Mouse (Mus musculus): ENCODE data around the gene Timm17a.

The Timm17a gene

DNA sequence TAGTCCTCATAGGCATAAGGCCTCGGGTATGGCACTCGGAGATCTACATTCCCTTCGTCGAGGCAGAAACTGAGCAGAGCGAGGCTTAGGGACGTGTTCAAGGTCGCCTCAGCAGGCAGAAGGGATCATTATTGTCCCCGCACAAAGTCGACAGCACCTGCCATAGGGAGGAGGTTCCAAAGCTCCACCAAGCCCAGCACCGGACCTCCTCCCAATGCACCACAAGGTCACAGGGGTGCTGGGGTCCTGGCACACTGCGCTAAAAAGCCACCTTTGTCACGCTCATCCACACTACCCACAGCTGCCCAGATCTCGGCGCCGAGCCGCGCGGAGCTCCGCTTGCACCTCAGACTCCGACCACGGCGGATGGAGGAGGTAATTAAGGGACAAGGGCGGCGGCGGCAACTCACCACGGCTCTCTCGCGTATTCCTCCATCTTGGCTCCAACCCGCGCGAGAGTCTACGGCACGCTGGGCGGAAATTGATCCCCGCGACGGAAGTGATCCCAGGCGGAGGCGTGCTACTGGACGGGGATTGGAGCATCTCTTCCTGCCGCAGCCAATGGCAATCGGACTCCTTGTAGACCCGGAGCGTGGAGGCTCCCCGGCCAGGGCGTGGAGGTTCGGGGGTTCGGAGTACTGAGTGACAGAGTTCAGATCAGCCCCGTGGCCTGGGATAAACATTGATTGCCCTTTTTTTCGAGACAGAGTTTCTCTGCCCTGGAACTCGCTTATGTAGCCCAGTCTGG lies at the start of gene Timm17a:
TSS of gene Timm17a (minus strand) at position 495 of the 748 bp plus-strand sequence.
- DNase-seq: peak; percentile 90

DNA sequence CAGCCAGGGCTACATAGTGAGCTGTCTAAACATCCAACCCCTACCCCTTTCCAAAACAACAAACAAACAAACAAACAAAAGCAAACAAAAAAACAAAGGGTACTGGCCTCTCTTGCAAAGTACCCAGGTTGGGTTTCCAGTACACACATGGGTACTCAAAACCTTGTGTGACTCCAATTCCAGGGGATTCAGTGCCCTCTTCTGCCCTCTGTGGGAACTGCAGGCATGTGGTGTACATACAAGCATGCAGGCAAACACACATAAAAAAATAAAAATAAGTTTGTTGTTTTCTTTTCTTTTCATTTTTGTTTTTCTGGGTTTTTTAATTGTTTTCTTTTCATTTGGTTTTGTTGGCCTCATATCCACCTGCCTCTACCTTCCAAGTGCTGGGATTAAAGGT lies 48.5 kb upstream of the Timm17a start:
- no peak for DNase-seq

DNA sequence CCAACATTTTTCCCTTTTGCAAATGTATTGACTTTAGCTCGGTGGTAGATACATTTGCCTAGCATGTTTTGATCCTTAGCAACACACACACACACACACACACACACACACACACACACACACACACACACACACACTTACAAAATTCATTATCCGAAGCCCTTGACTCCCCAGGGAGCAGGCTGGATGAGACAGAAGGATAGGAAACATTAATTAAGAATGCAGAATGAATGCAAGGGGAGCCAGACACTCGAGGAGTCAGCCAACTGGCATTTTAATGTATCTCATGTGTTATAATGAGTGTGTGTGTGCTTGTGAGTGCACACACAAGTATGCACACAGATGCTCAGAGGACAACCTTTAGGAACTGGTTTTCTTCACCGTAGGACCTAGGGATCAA lies 47.9 kb upstream of the Timm17a start:
- no peak for DNase-seq

DNA sequence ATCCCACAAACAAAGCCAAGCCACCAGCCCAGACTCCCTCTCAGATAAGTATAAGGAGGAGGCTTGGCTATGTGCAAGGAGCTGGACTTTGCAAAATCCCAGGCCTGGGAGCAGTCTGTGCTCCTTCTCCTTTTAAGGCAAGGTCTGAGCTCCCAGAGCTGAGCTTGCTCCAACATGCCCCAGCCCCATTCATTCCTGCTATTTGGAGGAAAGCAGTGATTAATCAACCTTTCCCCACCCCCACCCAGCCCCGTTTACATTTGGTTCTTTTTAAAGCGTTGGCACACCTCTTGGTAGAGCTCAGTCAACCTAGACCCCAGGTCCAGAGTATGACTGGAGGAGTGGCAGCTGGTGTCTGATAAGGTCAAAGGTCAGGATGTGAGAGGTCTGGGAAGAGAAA lies 45.5 kb upstream of the Timm17a start:
- no peak for DNase-seq

DNA sequence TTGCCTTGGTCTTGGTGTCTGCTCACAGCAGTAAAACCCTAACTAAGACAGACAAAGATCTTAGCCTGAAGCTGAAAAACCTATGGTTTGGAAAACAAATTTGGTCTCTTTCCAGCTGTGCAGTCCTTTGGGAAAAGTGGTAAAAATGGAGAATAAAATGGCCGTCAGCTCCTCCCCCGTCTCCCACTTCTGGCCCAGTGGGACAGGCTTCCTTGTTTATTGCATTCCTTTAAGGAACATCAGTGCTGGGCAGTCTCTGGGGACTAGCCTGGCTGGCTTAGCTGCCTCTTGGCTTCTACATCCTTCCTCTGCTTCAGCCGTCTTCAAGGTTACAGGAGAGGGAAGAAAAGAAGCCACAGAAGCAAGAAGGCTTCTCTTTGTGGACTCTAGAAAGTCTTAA lies 38.4 kb upstream of the Timm17a start:
- DNase-seq: no peak

DNA sequence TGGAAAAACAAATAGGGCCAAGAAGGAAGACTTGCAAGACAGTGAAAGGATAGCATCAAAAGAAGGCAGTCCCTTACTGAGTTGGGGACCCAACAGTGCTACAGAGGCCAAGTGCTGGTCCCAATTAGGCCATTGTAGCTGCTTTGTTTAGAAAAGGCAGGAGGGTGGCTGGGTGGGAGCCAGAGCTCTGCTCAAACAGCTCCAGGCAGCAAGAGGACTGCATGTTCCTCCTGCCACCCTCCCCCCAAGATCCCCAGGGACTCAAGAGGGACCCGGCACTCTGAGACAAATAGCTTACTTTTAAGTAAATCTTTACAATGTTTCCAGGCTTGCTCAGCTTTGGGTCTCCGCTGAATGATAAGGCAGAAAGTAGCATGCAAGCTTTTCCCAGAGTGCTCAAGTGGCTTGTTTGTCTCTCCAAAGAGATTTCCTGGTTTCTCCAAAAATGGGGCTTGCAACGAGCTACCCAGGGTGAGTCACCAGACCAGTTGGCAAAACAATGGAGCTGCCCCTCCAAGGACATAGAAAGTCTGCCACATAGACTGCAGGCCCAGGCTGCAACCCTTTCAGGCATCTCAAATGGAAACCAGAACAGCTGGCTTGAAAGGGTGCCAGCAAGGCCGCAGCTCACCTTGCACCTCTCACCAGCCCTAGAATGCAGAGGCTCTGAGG lies 34.1 kb upstream of the Timm17a start:
- no peak for DNase-seq

DNA sequence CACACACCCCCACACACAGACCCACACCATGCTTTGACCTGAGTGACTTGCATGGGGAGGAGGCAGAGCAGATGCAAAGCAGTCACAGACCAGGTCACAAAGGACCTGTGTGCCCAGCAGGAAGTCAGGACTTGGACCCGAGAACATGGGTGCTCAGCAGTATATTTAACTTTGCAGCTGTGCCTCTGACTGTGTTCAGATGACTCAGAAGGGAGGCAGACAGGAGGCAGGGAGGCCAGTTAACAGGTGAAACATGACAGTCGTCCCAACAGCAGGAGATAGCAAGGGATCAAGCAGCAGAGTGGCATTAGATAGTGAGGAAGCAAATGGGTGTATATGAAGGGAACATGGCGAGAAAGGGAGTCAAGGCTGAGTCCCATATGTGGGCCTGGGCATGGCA lies 33.3 kb upstream of the Timm17a start:
- no peak for DNase-seq

DNA sequence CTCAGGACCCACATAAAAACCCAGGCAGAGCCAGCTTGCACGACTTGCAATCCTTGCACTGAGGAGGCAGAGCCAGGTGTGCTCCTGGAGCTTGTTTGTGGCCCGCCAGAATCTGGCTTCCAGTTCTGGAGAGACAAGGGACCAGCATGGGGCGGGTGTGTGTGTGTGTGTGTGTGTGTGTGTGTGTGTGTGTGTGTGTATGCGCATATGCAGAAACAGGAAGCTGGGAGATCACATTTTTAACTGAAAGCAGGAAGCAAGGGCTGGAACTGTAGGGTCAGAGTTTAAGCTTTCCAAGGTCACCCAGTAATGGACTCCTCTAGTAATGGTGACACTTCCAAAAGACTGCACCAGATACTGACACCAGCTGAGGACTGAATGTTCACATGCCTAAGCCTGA lies 30.4 kb upstream of the Timm17a start:
- DNase-seq: no peak

DNA sequence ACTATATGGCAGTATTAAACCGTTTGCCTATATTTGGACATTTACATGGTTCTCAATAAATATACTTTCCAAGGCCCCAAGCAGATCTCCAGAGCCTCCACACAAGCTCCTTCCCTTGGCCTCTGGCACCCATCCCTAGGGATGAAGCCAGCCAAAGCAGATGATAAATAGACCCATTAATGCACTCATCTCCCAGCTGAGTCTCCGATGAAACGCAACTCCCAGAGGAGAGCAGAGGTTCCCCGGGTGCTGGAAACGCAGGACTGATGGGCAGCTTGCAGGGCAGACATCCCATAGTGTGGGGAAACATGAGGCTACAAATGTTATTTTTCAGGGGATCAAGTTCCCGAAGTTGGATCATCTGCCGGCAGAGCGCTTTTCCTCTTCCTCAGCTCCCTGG lies 28.4 kb upstream of the Timm17a start:
- no peak for DNase-seq

DNA sequence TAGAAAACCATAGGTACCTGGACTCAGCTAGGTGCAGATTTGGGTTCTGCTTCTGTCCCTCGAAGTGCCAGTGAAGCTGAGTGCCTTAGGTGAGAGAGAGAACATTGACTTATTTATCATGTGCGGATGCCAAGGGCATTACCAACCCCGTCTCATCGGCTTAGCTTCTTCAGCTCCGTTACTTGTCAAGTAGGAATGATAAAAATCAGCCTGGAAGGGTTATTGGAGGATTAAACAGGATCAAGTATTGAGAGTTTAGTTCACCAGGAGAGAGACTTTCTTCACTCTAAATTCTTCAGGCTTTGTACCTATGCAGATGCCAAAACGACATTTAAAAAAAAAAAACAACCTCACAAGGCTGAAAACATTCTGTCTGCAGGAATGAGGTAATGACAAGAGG lies 17.0 kb upstream of the Timm17a start:
- no peak for DNase-seq

GRCm38 (mm10) chr1:135328368-135328767 lies 14.8 kb upstream of the Timm17a start:
- DNase-seq: no peak

- DNase-seq: no peak
These were observed 12.4 kb upstream of the Timm17a start for GRCm38 (mm10) chr1:135325934-135326333.

GRCm38 (mm10) chr1:135324571-135324970 lies 11.0 kb upstream of the Timm17a start, which contains the start of gene Lmod1:
TSS of gene Lmod1 (plus strand) at chr1:135324807.
- DNase-seq: no peak

GRCm38 (mm10) chr1:135323367-135323901 lies 9.9 kb upstream of the Timm17a start:
- DNase-seq: no peak

- DNase-seq: no peak
These were observed 1.4 kb downstream of the Timm17a start for GRCm38 (mm10) chr1:135312201-135312600.

DNA sequence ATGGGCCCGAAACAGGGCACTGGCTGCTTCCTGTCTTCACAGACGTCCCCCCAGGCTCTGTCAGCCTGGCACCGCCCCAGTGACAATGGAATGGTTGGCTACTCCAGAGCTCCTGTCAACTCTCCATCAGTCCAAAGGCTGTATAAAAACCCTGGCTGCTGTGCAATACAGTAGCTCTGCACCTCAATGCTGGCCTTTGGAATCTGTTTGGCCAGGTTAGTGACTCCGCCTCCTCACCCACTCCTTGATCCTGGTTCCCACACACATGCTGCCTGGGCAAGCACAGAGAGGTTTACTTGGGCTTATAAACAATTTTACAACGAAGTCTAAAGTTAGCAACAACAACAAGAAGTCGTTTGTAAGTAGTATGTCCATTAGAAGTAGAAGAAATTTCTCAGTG lies 2.2 kb downstream of the Timm17a start:
- DNase-seq: no peak

DNA sequence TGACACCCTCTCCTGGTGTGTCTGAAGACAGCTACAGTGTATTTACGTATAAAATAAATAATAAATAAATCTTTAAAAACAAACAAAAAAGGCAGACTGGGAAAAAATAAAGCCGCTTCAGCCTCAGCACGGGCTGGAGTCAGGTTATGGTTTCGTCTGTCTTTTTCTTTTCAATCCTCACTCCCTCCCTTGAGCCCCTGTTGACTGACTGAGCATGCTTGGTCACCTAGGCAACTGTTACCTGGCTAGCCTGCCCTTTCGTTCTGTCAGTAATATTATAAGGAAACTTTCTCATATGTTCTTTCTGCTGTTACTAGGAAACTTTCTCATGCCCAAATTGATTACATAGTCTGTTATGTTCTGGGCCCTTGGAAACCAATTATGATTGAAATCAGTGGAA lies 22.7 kb downstream of the Timm17a start:
- DNase-seq: no peak

GRCm38 (mm10) chr1:135286311-135286710 lies 27.3 kb downstream of the Timm17a start:
- DNase-seq: no peak

DNA sequence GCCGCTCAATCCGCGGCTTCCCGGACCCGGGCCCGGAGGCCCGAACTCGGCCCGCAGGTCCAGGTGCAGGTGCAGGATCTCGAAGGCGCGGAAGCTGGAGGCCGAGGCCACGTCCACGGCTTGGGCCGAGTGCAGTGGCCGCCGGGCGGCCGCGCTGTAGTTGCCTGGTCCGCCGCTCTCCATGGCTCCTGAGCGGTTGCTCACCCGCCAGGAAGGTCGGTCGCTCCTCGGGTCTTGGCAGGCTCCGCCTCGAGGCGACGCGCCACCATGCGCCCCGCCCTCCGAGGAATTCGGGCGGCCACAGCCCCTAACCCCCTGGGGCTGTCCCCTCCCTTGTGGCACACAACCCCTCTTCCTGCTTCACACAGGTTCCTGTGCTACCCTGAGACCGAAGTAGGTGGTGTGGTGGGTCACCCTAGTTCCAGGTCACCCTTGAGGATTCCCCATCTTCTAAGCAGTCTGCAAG lies 29.7 kb downstream of the Timm17a start, which contains the start of gene Rnpep:
TSS of gene Rnpep (minus strand) at position 259 of the 466 bp plus-strand sequence.
- peak; percentile 79 for DNase-seq

GRCm38 (mm10) chr1:135283287-135283825 lies 30.2 kb downstream of the Timm17a start:
- peak; percentile 55 for DNase-seq

DNA sequence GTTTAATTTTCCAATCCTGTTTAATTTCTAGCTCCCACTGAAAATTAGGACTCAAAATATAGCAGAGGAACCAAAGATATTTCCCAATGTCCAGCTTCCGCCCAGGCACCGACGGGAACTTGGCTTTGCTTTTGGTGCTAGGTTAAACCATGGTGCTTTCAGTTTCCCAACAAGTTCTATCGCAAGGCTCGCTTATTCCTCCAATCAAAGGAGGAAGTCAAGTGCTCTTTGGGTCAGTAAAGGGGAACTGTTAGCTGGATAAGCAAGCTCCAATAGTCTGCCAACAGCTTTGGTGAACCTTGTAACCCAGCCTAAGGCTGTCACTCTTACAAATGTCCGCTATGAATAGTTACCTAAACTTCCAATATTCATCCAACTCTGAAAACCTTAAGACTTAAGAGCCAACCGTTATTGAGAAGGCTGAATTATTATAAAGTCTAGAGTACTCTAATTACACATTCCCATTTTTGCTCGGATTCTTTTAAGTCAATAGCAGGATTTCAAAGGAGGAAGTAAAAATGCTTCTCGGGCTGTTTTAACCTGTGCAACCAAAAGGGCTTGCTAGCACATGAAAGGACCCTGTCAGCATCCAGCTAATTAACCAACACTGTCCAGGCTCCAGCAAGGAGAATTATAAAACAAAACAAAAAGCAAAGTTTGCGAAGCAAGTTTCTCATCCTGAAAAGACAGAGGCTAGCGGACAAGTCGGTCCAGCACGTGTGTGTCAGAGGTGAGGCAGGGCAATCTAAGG lies 30.9 kb downstream of the Timm17a start:
- no peak for DNase-seq

- DNase-seq: no peak
These were observed 31.7 kb downstream of the Timm17a start for GRCm38 (mm10) chr1:135281841-135282240.

DNA sequence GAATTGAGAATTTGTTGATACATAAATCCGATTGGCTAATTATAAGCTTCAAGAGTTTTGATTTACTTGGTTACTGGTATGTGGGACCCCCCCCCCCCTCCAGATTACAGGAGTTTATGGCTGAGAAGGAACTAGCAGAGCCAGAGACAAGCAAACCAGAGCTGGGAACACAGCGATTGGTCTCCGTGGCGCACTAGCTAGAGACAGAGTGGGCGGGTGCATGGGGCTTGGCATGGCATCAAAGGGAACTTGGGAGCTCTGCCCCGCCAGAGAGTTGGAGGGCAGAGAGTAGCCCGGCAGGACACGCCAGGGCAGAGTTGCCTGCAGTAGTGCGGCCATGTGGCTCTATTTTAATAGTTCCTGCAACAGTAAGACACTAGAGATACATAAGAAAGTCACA lies 32.9 kb downstream of the Timm17a start:
- no peak for DNase-seq
